Mouse (Mus musculus) bone marrow macrophage, adult 2 months (primary cell): ENCODE results near the gene Slc46a1.

ENCODE experiments used
- CTCF ChIP-seq: IDR thresholded peaks from 2 replicates; pipeline ENCODE4 v1.5.1; 2012; ENCODE audit warnings: low read depth, mild to moderate bottlenecking, low read length, moderate library complexity
- POLR2A ChIP-seq: IDR thresholded peaks from 2 replicates; pipeline ENCODE4 v1.6.1; 2012; ENCODE audit warnings: mild to moderate bottlenecking, low read depth, low read length, borderline replicate concordance

DNA sequence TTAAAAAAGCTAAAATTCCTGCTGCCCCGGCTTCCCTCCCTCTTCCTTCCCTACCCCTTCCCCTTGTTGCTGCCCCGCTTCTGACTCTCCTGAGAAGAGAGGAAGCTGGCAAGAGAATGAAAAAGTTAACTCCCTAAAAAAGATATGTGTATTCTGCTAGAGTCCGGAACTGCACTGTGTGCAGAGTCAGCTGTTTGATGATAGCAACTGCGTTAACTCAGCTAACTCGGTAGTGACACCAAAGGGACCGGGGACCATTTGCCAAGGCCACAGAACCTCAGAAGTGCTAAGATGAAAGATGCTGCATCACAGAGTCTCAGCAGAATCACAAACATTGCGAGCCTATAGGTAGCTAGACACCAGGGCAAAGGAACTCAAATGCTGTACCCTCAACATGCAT lies 2.0 kb downstream of the Slc46a1 start:
- no peak for TF ChIP-seq POLR2A
- TF ChIP-seq CTCF = no peak
